Mouse (Mus musculus) kidney, postnatal 10 days (tissue): ENCODE results near the gene Tshz2.
"Not testable (repeated sequence)": the region's sequence is repeated elsewhere in the genome, so short reads cannot be mapped to it uniquely, and the experiment has no call there.

ENCODE experiments used
- DNase-seq: peaks from one replicate; pipeline ENCODE4 v3.0.0; 2021; ENCODE audit warnings: mixed read lengths

The Tshz2 gene

DNA sequence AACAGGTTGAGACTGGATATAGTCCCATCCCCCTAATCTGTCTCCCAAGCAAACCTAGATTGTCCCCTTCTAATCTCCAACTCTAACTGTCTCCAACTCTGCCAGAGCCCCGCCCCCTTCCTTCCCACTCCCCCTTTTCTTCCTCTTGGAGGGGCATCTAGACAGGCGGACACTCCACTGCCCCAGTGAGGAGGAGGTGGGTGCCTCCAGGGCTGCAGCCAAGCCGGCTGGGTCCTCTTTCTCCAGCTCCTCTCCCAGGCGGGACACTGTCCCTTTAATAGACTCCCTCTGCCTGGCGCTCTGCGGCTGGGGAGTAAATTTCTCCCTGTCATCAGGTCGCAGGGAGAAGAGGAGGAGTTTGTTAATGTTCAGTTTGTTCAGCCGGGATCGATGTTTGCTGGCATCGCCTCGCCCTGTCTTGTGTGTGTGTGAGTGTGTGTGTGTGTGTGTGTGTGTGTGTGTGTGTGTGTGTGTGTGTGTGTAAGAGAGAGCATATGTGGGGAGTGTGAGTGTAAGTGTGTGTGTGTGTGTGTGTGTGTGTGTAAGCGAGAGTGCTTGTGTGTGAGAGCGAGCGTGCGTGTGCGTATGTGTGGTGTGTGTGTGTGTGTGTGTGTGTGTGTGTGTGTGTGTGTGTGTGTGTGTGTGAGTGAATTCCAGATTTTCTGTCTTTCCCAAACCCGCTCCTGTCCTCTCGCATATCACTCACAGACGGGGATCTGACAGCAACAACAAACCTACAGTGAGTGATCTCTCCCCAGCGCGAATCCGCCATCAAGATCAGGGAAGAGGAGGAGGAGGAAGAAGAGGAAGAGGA, at the start of gene Tshz2:
Gene Tshz2 (plus strand): TSS at position 676 of the 814 bp plus-strand sequence.
- peak; percentile 80 for DNase-seq

DNA sequence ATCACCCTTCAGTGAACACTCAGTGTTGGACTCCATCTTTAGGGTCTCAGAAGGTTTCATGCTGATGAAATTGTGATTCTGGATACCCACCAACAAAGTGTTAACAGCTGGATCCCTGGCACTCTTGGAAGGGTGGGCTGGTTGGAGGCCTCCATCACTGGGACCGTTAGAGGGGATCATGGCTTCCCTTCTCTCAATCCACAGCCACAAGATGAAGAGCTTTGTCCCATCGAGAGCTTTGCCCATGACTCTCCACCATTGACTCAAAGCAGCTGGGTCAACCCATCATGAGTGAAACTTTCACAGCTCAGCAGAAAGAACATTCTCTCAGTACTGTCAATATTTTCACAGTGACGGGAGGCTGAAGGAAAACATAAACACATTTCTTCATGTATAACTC, 49.3 kb upstream of the Tshz2 start:
- no peak for DNase-seq

DNA sequence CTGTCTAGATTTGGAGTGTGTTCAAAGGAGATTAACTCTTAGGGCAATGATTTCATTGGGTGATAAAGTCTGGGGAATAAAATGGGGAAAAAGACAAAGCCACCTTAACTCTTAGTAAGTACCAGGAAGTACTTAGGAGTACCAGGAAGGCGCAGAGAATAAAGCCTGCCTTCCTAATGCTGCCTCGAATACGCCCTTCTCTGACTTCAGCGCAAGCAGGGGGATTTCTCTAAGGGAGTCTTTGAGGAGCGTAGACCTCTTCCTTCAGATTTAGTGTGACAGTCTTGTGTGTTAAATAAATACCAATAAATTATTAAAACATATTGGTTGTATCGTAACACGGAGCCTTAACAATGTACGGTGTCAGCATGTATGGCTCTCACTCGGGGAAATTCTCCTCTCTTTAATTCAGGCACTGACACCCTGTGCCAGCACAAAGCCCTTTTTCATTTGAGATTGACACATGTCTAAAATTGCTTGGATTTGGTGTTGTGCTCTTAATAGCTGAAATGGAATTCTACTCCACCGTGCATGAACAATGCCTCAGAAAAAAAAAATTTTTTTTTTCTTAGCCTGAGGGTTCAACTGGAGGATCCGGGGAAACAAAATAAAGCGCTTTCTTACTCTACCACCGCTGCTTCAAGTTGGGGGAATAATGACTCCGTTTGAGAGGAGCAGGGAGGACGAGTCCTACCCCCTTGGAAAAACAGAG, 47.9 kb upstream of the Tshz2 start:
- DNase-seq: no peak

DNA sequence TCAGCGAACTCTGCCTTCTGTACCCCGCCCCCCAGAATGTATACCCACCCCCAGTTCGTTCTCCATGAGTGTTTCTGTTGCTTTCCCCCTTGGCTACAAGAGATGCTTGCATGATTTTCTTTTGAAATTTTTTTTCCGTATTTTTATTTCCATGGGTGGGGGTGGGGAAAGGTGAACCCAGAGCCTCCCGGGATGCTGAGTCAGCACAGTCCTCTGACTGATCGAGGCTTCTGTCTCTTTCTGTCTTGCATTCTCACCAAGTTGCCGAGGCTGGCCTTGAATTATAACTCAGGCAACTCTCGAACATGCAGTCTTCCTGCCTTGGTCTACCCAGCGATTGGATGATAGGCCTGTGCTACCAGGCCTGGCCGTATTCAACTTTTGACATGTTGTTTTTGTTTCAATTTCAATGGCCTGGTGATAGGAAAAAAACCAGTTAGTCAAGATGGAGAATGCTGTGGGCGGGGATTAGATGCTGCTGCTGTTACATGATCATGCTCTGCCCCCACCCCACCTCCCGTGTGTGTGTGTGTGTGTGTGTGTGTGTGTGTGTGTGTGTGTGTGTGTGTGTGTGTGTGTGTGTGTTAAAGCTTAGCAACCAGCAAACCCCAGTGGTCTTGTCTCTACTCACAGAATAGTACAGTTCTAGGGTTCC, 47.1 kb upstream of the Tshz2 start:
- DNase-seq: no peak

DNA sequence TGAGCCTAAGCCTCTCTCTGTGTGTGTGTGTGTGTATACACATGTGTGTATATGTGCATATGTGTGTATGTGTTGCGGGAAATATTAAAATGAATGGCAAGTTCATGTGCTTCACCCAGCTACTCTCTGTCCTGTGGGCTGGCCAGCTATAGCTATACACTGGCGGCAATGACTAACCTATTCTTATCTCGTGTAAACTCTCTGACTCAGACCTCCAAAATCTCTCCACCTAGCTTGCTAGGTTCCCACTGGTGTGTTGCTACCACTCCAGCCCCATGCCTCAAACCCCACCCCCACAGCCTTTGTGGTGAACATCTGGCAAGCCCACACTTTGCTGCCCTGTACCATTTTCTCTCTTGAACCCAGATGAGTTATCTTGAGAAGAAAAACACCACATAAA, 46.1 kb upstream of the Tshz2 start:
- no peak for DNase-seq

DNA sequence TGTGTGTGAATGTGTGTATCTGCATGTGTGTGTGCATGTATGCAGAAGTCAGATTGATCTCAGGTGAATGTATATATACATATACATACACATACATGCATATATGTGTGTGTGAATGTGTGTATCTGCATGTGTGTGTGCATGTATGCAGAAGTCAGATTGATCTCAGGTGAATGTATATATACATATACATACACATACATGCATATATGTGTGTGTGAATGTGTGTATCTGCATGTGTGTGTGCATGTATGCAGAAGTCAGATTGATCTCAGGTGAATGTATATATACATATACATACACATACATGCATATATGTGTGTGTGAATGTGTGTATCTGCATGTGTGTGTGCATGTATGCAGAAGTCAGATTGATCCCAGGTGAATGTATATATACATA, 45.2 kb upstream of the Tshz2 start, which contains the start of gene Gm11011:
Gene Gm11011 (minus strand): TSS at position 101 of the 400 bp plus-strand sequence.
- not testable (repeated sequence) for DNase-seq

DNA sequence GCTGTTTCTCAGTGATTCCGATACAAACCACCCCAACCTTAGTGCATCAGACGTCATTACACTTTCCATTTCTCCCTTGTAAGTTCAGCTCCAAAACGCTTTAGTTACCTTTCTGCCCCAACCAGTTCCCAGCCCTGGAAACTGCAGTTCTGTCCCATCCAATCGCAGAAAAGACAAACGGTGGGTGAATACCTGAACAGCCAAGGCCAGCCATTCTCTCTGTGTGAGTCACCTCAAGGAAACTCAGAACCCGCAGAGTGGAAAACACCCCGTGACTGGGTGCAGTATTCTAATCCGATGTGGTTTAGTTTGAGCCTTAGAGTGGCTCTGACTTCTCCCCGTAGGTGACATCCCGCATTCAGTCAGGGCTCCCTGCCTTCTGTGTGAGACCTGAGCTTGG, 43.1 kb upstream of the Tshz2 start:
- DNase-seq: no peak

DNA sequence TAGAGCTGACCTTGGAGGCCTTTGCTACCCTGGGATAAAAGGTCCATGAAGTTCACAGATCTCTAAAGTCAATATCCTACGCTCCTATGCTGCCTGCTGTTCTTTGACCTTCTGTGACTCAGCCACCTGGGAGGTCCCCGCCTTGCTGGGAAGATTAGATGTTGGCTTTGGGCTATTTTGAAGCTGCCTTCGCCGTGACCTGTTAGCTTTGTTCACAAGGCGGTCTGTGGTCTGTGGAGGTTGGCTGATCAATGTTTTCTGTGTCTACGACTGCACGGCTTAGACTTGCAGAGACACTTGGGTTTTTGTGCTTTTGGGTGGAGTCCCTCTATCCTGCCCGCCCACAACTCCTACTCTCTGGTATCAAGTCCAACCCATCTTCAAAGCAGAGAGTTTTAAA, 42.4 kb upstream of the Tshz2 start:
- DNase-seq: no peak

DNA sequence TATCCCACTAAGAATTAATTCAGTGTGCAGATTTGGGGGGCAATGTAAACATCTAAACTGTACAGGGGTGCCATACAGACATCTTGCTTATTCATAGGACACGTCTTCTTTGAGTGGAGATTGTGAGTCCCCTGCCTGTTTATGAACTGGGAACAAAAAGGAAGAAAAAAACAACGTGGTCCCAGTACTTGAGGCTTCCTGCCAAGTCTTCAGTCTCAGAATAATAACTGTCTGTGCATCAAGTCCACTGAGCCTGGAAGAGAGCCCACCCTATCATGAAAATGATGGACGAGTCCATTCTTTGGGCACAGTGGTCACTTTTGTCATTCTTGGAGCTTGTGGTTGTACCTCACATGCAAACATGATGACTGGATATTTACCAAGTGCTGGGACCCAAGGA, 39.1 kb upstream of the Tshz2 start:
- DNase-seq: no peak

DNA sequence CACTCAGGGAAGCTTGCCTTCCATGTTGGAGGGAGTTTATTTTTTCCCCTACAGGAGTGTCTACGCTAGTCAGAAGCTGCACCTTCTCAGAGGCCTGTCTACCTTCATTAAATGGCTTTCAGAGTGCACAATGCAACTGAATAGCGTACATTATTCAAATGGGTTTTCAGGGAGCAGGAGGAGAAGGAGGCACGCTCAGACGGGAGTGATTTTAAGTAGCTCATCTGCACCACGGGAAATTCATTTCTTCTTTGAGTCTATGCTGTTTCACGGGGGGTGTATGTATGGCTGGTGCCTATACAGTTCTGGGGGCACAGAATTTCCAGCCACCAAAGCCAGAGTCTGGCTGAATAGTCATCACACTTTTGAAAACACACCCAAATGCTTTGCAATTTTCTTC, 35.5 kb upstream of the Tshz2 start:
- DNase-seq: no peak

DNA sequence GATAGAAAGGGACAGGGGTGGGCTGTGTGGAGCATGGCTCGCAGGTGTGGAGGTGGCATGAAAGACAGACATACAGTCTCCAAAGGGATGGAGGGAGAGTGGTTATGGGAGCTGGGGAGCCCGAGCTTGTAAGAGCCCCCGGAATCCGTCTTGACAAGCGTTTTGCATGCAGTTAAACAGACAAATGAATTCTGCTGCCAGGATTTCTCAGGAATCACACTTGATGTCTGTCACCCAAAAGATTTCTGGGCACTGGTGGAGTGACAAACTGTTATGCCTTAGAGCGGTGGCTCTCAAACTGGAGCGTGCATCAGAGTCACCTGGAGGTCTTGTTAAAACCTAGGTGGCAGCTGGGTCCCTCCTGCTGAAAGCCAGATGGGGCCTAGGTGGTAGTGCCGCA, 34.8 kb upstream of the Tshz2 start:
- no peak for DNase-seq

DNA sequence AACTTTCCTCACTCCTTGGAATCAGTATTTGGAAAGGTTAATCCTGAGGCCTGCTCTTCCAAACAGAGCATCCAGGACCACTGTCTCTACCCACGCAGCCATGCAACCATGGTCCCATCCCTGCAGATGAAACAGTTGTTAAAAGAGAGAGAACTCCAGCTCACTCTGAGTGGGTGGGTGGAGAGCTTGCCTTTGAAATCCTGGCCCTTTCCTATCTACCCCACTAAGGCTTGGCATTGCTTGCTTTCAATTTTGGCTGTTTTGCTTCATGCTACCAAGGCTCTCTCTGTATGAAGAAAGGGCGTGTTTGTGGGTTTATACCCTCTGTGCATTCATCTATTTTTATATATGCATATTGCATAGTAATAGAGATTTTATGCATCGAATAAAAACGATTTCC, 33.2 kb upstream of the Tshz2 start:
- DNase-seq: no peak

DNA sequence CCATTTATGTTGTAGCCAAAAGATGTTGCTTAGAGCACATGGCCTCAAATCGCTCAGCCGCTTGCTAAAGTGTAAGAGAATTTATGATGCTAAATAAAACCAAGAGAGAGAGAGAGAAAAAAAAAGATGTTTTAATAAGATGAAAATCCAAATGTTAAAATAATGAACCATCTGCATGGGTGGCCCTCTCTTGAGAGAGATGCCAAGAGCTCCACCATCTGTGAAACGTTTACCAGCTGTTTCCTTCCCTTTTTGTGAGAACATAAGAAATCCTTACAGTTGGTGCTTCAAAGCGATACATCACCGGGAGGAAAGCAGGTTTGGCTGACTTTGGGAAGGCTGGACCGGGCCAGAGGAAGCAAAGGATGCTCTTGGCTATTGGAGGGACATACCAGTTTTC, 32.6 kb upstream of the Tshz2 start:
- no peak for DNase-seq

DNA sequence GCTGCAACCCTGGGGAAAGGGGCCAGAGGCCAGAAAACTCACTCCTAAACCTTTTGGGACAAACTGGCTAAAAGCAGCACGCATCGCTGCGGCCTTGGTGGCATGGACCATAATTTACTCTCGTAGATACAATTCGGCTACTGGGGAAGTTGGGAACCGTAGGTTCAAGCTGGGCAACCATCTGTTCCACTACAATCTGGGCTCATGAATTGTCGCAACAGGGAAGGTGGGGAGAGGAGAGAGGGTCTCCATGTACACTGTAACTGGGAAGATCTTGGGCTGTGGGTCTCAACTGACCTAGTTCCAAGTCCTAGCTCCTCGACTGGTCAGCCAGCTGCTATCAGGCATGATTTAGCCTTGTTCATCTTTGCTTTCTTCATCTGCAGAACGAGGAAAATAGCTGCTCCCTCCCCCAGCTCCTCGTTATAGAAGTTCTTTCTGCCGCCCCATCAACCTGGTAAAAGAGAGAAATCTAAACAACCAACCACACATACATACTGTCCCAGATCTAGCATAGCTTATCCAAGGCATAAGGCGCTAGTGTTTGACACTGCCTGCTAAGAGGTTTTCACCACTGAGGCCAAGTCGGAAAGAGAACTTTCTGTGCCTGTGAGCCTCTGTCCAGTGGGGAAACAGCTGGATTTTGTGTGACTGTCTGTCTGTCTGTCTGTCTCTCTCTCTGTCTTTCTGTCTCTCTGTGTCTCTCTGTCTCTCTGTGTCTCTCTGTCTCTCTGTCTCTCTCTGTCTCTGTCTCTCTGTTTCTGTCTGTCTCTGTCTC, 25.7 kb upstream of the Tshz2 start:
- DNase-seq: no peak

DNA sequence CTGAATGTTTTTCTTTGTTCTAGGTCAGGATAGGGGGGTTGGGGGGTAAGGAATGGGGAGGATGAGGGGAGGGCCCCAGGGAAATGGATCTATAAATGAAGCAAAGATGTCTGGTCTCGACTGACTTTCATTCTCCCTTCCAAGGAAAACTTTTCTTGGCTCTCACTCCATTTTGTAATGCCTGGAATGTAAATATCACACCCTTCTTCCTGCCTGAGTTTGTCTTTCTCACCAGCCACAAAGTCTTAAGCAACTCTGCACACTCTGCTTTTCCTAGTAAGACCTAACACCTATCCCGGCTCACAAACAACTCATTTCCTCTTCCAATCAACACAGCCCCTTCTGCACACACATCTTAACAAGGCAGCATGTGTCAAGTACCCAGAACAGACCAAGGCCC, 25.0 kb upstream of the Tshz2 start:
- no peak for DNase-seq

DNA sequence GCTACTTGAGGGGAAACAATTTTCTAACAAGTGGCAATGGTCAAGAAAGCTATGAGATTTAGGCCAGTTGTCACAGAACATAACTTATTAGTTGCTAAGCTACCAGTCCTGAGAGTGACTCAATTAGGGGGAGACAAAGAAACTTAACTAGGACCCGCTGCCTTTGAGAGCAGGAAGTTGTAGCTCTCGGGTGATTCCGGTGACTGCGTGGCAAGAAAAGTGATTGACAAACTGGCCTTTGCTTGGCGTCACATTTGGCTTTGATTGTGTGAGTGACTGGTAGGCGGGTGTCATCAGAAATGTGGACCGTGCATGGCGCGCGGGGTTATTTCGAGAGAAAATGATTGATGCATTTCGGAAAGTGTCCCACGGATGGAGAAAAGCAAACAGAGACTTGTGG, 22.9 kb upstream of the Tshz2 start:
- no peak for DNase-seq

DNA sequence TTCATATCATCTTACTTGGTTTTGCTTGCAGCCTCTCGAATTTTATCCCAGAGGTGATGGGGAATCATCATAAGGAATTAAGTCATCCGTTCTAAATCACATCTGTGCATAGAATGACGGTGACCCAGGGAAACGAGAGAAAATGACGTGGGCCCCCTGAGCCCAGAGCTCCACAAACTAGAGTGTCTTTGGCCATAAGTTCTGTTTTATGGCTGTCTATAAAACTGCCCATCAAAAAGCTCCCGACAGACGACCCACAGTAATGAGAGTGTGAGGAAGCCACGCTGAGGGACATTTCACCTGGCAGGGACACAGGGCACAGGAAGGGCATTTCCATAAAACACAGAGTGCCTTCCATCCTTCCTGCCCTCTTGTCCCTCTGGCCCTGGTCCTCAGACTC, 21.9 kb upstream of the Tshz2 start:
- DNase-seq: no peak

DNA sequence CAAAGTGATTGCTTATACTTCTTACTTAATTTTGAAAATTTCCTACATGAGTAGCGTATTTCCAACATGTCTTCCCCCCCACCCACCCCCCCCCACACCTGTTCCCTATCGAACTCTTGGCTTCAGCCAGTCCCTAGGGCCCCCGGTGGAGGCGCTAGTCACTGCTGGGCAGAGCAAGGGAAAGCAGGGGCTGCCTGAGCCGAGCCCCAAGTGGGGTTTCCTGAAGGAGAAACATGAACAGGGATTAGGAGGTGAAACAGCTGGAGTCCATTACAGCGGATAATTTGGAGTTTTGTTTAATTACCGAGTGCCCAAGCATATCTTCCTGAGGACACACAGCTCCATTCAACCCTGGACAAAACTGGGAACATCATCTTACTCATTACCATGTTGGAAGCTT, 21.3 kb upstream of the Tshz2 start:
- no peak for DNase-seq

DNA sequence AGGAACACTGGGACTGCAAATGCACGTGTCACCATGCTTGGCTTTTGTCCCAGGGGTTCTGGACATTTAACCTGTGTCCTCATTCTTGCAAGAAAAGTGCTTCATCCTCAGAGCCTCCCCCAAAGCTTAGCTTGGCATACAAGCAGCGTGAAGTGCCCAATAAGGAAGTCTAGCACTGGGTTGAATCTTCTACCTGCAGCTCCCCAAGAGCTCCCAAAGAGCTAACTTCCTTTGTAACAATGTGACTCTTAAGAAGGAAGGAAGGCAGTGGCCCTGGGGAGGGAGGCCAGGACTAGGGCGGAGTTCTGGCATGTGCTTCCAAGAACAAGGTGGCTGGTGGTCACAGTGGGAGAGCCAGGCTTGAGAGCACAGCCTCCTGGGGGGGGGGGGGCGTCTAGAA, 18.1 kb upstream of the Tshz2 start:
- DNase-seq: no peak

DNA sequence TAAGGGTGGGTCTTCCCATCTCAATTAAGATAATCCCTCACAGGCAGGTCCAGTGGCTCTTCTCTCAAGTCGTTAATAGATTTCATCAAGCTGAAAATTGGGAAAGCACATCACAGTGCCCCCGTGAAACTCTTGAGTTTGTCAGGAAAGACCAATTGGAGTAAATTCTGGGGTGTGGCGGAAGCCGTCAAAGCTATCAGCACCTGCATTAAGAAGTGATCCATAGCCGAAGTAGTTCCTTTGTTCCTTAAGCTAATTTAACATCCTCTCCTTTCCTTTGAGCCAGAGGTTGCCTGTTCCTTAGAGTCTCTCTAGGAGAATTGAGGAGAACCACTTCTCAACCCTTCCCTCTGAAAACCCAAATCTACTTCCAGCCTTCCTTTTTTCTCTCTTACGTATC, 16.8 kb upstream of the Tshz2 start:
- no peak for DNase-seq

DNA sequence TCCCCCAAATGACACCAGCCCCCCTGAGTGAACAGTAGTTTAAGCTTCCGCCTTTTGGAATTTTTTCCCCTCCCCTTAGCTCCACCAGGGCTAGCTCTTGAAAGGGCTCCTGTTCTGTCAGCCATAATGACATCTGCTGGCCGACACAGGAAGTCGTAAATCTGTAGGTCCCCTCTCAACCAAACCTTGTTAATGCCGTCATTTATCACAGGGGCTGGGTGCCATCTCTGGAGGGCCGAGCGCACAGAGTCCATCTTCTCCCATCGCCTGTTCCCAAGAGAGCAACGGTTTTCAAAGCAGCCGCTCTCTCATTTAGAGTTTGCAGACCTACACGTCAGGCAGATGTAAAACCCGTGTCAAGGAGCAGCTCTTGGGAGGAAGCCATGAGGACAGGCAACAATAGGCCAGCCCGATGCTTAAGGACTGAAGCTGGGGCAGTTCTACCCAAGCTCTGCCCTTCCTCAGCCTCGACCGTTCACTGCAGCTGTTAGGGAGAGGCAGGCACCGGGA, 11.6 kb upstream of the Tshz2 start:
- peak; percentile 76 for DNase-seq

DNA sequence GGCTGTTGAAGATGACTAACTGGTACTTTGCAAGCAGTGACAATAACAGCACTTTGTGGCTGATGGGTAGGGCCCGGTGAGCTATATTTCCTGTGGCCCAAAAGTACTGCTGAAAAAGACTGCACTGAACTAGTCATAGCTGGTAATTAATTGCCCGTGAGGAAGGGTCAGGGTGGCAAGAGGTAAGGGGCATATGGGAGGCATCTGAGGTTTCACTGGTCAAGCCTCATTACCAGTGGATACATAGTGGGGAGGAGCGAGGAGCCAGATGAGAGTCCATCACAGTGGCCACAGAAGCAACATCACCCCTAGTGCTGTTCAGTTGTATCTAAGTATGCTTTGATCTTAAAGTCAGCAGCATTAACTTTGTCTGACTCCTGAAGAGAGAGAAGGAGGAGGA, 2.7 kb upstream of the Tshz2 start:
- DNase-seq: no peak
